29 mouse cellular contexts compared by ENCODE assay signal in the genomic region with DNA sequence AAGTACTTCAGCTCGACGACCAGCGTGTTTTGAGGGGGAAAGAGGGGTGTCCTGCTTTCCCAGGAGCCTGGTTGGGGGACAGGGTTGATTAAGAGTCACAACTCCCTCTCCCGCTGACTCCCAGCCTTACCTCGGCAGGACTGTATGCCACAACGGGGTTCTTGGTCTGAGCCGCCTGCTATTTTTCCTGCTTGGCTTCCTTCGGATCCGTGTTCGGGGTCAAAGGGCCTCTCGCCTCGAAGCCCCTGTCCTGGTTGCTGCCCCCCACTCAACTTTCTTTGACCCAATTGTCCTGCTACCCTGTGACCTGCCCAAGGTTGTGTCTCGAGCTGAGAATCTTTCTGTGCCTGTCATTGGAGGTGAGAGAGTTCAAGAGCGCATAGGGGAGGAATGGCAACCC. TPM values are rescaled to one million over a fixed set of nuclear protein-coding genes. Genes with fewer than 3 reads are reported as not detected.
"Had no signal": no experiment of that assay in that cellular context is flagged by ENCODE, and none has a peak within 500 bp of the region (broad histone marks: within the 10 kb centered on the region; RNA-seq: fewer than 3 reads in every experiment).

No protein-coding gene starts in this region.

- H3K27me3 ChIP-seq: heart, embryonic 13.5 days; heart, embryonic 15.5 days; intestine, embryonic 15.5 days had no signal

- H3K9ac ChIP-seq: heart, embryonic 13.5 days; heart, embryonic 15.5 days; hindbrain, embryonic 12.5 days; hindbrain, embryonic 14.5 days; intestine, embryonic 15.5 days; liver, embryonic 13.5 days had no signal

- DNase-seq: gastrocnemius, adult 2 months; gastrocnemius, postnatal 10 days; gastrocnemius, postnatal 25 days; heart, postnatal 4 days; kidney, adult 18-20 months; kidney, adult 8-10 months; kidney, postnatal 10 days; kidney, postnatal 25 days; kidney, postnatal 4 days; liver; liver, embryonic 13.5 days had no signal

- ATAC-seq: hindbrain, embryonic 16.5 days; inflammation-experienced regulatory T-cells, adult 6 months; intestine, embryonic 15.5 days; intestine, postnatal 0 days had no signal

- H3K4me3 ChIP-seq: gastrocnemius, adult 2 months; heart, adult 2 months; heart, embryonic 13.5 days; heart, embryonic 15.5 days; hindbrain, embryonic 10.5 days; hindbrain, embryonic 12.5 days; intestine, embryonic 15.5 days; layer of hippocampus, adult 2 months; liver, embryonic 13.5 days had no signal

- H3K27ac ChIP-seq: gastrocnemius, adult 2 months; heart, adult 2 months; heart, embryonic 13.5 days; heart, embryonic 15.5 days; hindbrain, embryonic 10.5 days; hindbrain, embryonic 12.5 days; hindbrain, embryonic 14.5 days; intestine, embryonic 15.5 days; layer of hippocampus, adult 2 months; liver, embryonic 13.5 days had no signal

- H3K4me2 ChIP-seq: heart, embryonic 15.5 days; liver, embryonic 11.5 days; liver, embryonic 13.5 days had no signal

- H3K9me3 ChIP-seq: heart, embryonic 13.5 days; heart, embryonic 15.5 days; hindbrain, embryonic 10.5 days; hindbrain, embryonic 12.5 days; intestine, embryonic 15.5 days; liver, embryonic 13.5 days had no signal

- H3K36me3 ChIP-seq: heart, embryonic 15.5 days; intestine, embryonic 15.5 days; liver, embryonic 13.5 days had no signal

RNA-seq across cellular contexts. Expression of gene Nutm1, which starts 17.3 kb away (rescaled TPM):
- polyA plus RNA-seq: frontal cortex, adult 2 months; heart, adult 2 months; heart, embryonic 15.5 days; heart, postnatal 0 days; hindbrain, embryonic 10.5 days; hindbrain, embryonic 14.5 days; inflammation-experienced regulatory T-cells, adult 6 months; intestine, embryonic 15.5 days; limb, embryonic 11.5 days; limb, embryonic 14.5 days; liver, embryonic 11.5 days; liver, embryonic 13.5 days had no signal

RNA-seq across cellular contexts. Expression of gene Gm21985, which starts 24.3 kb away (rescaled TPM):
- polyA plus RNA-seq: heart, adult 2 months; heart, embryonic 13.5 days; heart, embryonic 15.5 days; heart, postnatal 0 days; hindbrain, embryonic 10.5 days; hindbrain, embryonic 12.5 days; hindbrain, embryonic 14.5 days; hindbrain, embryonic 16.5 days; inflammation-experienced regulatory T-cells, adult 6 months; intestine, embryonic 15.5 days; intestine, postnatal 0 days; kidney, embryonic 14.5 days; kidney, embryonic 16.5 days; liver, embryonic 11.5 days; liver, embryonic 13.5 days had no signal
